Mouse (Mus musculus) c-Kit-positive CD71-positive TER-119-positive erythroid progenitor cells, embryonic 14.5 days (primary cell): ENCODE results near the gene Ackr2.

Experiments
- DNase-seq: peaks from one replicate; pipeline ENCODE4 v3.0.0-alpha.2; 2013; ENCODE audit warnings: low spot score

The Ackr2 gene

DNA sequence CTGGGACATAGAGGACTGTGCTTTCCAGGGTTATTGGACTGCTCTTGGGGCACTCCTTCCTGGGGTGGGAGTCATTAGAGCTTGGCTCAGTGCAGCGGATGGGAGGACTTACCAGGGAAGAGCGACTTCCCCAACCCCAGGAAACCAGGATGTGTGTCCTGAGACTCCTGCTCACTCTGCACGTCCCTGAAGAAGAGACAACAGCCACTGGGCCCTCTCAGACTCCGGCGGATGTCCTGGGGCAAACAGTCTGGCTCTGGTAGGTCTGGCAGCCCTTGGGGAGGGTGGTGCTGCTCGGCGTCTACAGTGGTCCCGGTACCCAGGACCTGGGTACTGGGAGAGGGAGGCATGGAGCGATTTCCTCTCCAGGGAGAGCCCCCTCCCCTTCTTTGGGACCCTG lies at the start of gene Ackr2:
Ackr2 (plus strand) TSS at position 111 of the 400 bp plus-strand sequence.
- no peak for DNase-seq

DNA sequence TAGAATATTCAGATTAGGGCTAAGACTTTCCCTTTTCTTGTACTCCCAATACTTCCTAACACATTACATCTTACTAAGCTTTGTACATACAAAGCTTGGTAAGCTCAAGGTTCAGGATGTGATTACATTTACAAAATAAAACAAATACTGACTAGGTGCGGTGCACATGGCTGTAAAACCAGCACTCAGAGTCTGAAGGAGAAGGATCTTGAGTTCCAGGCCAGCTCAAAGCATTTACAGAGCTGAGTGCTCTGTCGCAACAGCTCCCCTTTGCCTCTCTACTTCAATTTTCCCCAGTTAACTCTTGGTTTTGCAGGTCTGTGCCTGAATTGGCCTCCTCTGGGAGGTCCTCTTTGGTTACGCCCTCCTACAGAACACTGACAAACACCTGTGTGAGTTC lies 43.9 kb upstream of the Ackr2 start:
- DNase-seq: no peak

DNA sequence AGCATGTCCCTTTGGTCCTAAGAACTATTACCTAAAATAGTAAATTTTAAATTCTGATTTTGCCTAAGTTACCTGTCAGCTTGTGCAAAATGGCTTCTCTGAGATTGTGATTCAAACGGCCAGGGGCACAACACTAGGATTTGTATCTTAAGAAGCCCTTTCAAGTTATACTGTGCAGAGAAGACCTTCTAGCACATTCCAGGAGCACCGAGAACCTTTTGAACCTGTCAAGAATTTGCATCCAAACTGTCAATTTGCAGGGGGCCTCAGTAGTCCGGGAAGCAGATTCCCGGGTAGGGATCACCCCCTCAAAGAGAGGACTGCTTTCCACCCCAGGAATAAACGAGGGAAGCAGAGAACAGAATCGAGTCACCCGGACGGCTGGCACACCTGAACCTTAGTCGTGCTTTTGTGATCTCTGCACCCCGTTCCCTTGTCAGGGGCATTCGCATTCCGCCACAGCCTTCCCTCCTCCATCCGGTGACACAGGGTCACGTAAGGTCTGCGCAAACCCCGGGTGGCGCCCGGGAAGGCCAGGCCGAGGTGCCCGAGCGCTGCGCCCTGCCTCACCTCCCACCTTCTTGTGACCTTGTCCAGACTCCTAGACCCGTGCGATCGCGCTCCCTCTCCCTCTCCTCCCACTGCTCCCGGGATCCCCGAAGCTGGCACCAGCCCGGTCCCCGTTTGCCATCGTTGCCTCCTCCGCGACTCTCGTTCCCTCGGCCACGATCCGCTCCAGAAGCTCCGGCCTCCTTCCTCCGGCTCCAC lies 41.3 kb upstream of the Ackr2 start:
- peak; percentile 37 for DNase-seq

DNA sequence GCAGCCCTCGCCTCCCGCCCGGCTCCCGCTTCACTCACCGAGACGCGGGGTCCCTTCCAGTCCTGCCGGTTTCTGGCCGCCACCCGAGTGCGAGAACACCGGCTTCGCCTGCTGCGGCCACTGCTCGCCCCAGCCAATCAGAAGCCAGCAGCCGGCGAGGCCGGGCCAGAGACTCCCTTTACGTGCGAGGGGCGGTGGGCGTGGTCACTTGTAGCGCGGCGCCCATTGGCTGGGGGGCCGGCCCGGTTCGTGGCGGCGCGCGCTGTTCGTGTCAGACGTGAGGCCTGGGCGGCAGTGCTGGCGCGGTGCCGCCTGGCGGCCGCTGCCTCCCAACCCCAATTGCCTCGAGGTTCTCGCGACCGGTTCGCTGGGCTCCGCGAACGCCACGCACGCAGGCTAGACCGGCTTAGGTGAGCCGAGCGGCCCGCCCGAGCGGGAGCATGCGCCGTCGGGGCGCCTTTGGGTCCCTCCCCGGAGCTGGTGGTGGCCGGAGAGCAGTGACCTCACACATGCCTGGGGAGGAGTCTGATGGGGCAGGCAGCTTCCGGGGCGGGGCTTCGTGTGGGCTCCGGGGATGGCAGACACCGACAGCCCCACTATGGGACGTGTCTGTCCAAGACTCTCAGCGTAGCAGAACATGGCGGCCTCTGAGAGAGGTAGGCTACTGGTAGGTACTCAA lies 40.5 kb upstream of the Ackr2 start:
- DNase-seq: peak; percentile 93

DNA sequence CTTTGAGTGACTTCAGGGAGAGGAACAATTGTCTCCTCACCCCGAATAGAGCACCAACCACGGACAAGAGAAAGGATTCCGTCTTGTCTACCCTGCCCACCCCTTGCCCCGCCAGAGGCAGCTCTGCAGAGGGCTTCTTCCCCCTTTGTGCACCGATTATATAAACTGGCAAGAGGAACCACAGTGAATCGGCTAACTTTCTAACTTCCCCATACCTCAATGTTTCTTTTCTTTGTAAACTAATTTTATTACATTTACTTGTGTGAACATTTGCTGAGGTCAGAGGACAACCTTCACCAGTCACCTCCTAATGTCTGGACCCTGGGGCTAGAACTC lies 40.0 kb upstream of the Ackr2 start, which contains the start of gene Higd1a:
Higd1a (minus strand) TSS at position 210 of the 336 bp plus-strand sequence.
- no peak for DNase-seq

DNA sequence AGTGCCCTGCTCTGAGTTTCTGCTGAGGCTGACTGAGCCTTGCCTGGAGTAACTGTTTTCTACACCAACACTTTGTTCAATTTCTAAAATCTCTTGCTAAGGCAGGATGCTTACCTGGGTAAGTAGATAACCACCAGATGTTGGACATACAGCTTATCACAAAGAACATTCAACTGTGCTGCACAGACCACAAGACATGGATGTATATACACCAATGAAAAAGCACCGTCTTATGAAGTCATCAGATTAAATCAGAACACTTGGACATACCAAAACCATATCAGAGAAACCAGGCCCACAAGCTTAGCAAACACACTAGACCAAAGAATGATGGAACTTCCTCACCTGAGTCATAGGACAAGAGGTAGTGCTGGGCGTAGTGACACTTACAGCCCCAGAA lies 38.8 kb upstream of the Ackr2 start:
- DNase-seq: no peak

DNA sequence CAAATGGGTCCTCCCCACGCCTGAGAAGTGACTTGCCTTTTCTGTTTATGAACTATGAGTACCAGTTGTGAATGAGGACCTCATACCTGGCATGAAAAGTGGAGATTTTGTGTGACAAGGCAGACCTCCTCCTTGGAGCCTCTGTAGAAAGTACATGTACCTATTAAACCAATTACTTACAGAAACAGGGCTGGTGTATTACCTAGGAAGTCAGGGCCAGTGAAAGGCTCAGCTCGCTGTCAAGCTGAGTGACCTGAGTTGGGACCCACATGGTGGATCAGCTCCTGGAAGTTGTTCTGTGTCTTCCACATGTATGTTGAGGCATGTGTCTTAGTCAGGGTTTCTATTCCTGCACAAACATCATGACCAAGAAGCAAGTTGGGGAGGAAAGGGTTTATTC lies 37.2 kb upstream of the Ackr2 start:
- no peak for DNase-seq

DNA sequence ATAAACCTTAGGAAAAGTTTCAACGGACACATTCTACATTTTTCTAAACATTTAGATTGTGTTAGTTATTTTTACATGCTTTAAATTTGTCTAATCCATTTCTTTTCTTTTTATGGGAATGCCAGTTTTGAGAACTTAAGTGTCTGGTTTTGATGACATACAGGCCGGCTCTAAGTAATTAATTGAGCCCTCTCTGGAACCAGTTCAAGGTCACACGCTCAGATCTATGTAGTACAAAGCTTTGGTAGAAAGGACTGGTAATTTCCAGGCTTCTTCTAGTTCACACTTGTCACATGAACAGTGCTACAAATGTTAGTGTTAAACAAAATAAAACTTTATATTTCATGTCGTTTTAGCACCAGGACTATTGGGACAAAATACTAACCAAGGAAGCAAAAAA lies 33.3 kb upstream of the Ackr2 start:
- DNase-seq: no peak

DNA sequence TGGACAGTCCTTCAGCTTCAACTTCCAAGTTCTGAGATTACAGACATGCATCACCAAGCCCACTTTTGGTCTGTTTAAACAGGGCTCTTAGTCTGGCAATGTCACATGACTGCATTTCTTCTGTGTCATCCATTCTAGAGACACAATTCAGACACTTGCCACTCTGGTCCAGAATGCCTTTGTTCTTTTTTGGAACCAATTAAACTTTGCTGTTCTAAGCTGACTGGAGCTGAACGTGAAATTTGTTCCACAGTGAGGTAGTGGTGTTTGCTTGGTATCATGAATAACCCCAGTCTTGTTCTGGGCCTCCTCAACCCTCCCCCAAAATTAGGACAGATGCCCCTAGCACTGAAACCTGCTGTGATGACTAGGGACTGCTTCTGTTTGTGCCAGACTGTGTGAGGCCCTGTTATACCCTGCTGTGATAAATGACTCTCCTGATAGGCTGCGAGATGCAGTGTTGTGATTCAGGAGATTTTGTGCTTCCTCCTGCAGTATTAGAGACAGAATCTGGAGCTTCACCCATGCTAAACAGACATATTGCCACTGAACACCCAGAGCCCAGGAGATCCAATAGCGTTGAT lies 32.6 kb upstream of the Ackr2 start:
- DNase-seq: no peak

DNA sequence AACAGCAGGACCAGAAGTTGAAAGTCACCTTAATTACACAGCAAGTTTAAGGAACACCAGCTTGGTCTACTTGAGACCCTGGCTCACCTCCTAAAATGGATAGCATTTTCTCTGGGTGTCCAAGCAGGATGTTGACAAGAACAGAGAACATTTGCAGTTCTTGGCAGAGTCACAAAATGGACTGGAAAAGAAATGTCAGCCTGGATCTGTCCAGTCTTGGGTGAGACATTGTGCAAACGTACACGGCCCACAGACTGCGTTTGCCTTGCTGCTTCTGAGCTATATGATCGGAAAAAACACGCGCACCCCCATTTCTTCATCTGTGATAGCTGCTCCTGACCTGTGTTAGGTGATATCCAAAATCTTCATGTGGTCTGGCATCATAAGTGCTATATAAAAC lies 30.5 kb upstream of the Ackr2 start:
- no peak for DNase-seq

DNA sequence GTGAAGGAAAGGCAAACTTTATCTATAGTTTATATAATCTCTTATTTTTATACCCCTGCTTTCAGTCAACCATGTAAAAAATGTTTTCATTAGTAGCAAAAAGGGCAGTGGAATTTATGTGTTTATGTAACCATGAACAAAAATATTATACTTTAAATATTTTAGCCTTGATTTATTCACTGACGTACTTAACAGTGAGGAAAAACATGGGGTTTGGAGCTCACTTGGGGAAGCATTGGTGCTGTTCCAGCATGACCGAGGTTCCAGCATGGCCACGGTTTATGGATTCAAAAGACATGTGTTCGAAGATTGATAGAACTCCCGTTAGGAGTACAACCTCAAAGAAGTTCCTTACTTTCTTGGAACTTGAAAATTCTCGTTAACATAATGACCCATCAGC lies 29.9 kb upstream of the Ackr2 start:
- DNase-seq: no peak

DNA sequence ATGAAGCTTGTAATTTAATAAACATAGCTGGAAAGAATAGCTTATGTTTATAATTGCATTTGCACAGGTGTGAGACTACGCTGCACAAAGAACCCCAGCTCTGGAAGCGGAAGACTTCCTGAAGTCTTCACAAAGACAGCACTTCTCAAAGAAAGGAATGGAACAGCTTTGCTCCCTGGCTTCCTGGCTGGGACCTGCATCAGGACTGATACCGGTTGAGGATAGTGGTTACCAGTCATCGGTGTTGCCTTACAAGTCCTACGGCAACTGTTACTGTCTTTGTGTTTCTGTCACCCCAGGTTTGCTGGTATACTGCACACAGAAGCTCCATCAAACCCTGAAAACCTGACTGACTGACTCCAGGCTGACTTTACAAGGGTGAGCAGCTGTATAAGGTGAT lies 28.7 kb upstream of the Ackr2 start:
- no peak for DNase-seq

DNA sequence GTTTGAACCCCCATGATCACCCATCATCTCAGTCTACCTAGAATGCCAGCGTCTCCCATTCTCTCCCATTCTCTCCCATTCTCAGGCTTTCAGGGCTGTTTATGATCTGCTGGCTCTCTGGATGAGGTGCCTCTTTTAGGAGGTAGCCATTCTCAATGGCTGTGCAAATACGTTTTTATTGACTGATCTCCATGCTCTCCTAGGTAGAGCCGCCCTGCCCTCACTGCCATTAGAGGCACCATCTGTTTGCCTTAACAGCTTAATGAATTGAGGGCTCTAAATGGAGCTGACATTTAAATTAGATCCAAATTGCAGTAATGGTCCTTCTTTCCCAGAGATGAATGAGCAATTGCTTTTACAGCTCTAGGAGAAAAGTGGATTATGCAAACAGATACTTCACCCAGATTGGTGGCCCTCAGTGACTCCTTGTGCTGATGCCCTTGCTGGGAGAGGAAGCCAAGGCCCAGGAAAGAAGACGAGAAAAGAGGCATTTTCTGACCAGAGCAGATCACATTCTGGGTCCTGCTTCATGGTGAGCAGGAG lies 28.1 kb upstream of the Ackr2 start:
- no peak for DNase-seq

DNA sequence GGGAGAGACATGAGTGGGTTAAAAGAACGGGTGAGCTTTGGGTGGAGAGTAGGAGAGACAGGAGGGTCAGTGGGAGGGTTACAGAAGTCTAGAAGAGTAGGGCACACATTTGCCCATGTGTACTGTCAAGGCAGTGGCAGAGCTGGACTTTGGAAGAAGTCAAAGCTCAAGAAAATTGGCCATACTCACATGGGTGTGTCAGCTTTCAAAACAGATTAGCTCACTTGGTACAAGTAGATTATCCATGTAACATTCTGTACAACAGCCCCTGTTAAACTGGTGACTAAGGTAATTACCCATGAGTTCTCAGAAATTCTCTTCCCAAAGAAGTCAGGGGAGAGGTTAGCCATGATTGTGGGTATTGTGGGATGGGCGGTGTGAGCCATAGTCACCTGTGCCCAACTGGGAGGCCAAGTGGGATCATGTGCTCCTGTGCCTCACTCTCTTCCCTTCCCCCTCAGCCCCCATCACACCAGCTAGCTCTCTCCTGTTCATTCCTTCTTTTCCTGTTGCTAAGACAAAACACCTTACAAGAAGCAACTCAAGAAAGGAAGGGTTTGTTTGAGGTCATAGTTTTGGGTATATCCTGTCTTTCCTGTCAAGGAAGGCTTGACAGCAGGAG lies 26.0 kb upstream of the Ackr2 start:
- no peak for DNase-seq

DNA sequence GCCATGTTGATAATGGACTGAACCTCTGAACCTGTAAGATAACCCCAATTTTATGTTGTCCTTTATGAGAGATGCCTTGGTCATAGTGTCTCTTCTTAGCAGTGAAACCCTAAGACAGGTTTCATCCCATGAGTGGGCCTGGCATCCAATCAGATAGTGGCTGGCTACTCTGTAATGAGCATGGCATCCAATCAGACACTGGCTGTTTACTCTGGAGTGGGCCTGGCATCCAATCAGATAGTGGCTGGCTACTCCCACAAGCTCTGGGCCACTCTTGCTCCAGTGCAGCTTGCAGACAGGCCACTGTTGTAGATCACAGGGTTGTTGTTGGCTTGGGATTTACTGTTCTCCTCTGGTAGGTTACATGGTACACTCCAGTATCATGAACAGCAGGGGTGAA lies 24.6 kb upstream of the Ackr2 start:
- no peak for DNase-seq

DNA sequence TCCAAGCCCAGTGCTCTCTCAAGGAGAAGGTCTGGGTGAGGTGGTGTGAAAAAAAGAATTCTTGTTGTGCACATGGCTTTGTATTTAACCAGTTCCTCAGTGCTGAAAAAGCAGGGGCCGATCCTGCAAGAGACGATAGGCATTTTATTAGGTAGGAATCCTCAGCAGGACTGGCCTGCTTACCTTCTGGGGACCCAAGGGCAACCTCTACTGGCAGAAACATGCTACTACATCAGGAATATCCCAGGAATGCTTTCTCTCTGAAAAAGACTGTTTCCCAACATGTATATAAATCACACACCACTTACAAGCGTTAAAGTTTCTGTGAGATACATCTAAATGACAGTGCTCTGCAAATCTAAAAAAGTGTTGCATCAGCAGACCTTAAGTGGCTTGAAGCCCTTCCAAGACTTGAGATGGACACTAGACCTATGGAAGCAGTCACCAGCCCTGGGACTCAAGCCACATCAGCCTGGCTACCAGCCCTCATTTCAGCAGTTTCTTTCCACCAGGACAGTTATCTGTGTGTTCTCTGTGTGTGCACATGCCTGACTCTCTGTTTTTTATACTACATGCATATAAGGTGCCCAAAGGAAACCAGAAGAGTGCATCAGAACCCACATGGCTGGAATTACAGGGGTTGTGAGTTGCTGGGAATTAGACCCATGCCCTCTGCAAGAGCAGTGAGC lies 21.0 kb upstream of the Ackr2 start:
- DNase-seq: no peak

DNA sequence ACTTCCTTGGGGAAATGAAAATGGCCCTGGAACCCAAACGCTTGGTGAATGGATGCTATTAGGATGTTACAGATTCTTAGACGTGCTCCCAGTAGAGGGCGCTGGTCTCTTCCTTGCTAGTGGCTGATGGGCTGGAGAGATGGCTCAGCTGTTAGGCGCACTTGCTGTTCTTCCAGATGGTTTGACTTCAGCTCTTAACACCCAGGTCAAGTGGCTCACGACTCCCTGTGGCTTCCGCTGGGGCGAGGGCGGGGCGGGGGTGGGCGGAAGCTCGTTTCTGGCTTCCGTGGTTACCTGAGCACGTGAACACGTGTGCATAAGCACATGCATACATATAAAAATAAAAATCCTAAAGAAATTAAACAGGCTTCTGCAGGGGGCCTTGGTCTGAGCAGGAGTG lies 17.3 kb upstream of the Ackr2 start:
- no peak for DNase-seq

DNA sequence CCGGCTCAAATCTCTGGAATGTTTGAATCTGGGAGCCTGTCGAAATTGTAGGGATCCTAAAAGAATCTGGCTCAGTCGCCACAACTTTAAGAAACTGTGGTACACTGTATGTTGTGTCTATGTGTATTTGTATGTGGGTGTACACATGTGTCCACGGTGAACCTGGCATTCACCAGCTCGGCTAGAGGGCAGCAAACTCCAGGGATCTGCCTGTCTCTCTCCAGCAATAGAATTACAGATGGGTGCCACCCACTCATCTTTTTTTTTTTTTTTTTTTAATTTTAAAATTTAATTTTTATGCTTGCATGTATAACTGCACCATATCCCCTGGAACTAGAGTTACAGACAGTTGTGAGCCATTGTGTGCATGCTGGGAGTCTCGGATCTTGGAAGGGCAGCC lies 16.9 kb upstream of the Ackr2 start:
- no peak for DNase-seq

DNA sequence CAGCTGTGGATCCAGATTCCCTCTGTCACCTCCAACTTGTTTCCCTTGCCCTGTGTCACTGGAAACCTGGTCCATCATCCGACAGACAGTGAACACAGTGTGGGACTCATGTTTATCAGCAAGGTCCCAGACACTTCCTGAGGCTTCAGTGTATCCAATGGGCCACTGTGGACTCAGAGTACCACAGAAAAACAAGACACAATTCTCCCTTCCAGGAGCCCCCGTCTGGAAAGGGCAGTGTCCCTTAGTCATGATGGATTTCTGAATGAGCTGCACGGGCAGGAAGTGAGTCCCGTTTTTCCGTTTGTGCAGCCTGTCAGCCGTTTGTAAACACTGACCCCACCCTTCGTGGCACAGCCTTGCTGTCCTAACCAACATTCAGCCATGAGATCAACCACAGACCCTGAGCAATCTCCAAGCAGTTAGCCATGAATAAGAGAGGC lies 16.1 kb upstream of the Ackr2 start:
- DNase-seq: no peak

DNA sequence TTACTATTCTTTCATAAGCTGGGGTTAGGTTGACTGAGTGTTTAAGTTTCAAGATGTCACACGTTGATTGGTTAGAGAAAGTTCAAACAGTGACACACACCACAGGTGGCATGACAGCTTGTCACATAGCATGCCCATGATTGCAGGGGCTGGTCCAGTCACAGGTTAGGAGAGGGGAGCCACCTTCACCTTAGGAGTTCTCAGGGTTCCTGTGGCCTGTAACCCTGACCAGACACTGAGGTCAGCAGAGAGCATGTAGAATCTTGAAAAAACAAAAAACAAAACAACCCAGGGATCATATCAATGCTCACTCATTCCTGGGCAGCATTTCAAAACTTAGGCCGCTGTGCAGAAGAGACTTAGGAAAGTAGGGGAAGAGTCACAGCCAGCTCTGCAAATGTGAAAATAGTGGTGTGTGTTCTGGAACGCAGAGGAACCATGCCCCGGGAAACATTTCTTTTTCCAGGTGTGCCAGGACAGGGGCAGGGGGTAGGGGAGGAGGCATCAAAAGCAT lies 8.2 kb upstream of the Ackr2 start:
- no peak for DNase-seq

DNA sequence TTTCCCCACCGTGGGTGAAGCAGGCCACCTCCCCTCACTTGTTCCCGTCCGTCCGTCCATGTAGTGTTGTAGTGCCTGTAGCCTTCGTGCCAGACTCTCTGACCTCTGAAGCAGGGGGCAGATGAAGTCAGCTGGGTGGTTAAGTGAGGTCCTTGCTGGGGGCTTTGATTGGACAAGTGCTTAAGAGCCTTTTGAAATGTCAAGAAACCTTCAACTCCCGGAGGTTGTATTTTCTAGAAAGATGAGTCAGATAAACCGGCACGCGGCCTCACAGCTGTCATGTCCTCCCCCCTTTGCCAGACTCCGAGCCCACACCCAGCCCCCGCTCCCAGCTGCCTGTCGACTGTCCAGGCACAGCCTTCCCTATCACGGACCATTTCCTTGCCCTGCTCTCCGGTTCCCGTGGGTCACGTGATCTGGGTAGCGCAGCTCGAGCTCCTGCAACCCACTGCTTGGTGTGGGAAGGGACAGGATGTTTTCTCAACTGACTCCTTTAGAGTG lies 7.7 kb upstream of the Ackr2 start:
- DNase-seq: no peak

DNA sequence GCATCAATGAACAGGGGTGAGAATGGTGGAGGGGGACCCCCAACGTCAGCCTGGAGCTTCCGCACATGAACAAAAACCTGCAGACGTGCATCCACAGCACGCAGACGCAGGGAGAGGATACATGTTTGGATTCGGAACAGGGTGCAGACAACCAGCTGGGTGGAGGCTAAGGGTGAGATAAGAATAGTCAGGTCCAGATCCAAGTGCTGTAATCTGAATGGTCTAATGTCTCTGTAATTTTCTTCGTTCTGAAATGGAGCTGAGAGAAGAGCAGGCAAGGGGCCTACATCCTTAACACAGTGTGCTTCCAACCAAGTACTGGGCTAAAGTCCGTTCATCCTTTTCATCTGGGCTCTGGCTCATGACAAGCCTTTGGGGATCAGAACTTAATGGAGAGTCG lies 6.9 kb upstream of the Ackr2 start:
- no peak for DNase-seq
